Mouse (Mus musculus) E14TG2a.4 (cell line): ENCODE data around the gene Nosip.

ENCODE experiments used
- CTCF ChIP-seq: conservative IDR thresholded peaks from 2 replicates; pipeline ENCODE4 v1.5.1; 2014; ENCODE audit warnings: low read length
- NANOG ChIP-seq: IDR thresholded peaks from 2 replicates; pipeline ENCODE4 v1.6.1; 2014; ENCODE audit warnings: borderline replicate concordance, low read length, mixed read lengths
- POU5F1 ChIP-seq: IDR thresholded peaks from 2 replicates; pipeline ENCODE4 v1.6.1; 2014; ENCODE audit warnings: low read length, borderline replicate concordance

DNA sequence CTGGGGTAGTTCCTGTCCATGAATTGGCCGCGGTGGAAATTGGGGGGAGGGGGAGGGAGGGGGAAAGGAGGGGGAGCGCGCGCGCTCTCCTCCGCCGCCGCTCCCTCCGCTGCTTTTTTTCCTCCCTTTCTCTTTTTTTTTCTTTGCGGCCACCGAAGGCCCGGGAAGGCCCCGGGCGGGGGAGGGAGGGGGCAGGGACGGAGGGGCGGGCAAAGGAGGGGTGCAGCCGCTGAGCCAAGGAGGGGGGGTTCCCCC lies 9.4 kb upstream of the Nosip start, which contains the start of gene Prr12:
- TF ChIP-seq CTCF (no peak), NANOG (no peak), POU5F1 (no peak)
